Mouse (Mus musculus) midbrain, embryonic 13.5 days (tissue): ENCODE measurements at regions not wholly inside any gene's neighbourhood (a gene's known extent, or its start where the extent isn't known, plus 50 kb on each side); places are given as distances from the start of the nearest gene placed in this dataset.

ENCODE experiments used
- ATAC-seq: fragments of 200-750 bp; cut with Nextera tagmentation; 2 replicates; pipeline ENCODE4 v1.8.0; 2017; ENCODE audit warnings: mild to moderate bottlenecking, moderate TSS enrichment, moderate library complexity
- H3K27ac ChIP-seq: fragments of 300-500 bp; sonication (generic); 2 replicates; pipeline ENCODE4 v1.5.1; 2015; ENCODE audit warnings: inconsistent platforms, mild to moderate bottlenecking, moderate library complexity
- H3K27me3 ChIP-seq: fragments of 300-500 bp; sonication (generic); 2 replicates; pipeline ENCODE4 v1.6.1; 2015; ENCODE audit warnings: mild to moderate bottlenecking, inconsistent platforms
- H3K36me3 ChIP-seq: fragments of 300-500 bp; sonication (generic); 2 replicates; pipeline ENCODE4 v1.6.1; 2015; ENCODE audit warnings: mild to moderate bottlenecking, inconsistent platforms
- H3K4me1 ChIP-seq: fragments of 300-500 bp; sonication (generic); replicated peaks from 2 replicates; pipeline ENCODE4 v1.6.1; 2015; ENCODE audit warnings: inconsistent platforms
- H3K4me2 ChIP-seq: fragments of 300-500 bp; sonication (generic); replicated peaks from 2 replicates; pipeline ENCODE4 v1.6.1; 2015; ENCODE audit warnings: moderate library complexity, mild to moderate bottlenecking, inconsistent platforms
- H3K4me3 ChIP-seq: fragments of 300-500 bp; sonication (generic); replicated peaks from 2 replicates; pipeline ENCODE4 v1.5.1; 2015; ENCODE audit warnings: mild to moderate bottlenecking, inconsistent platforms
- H3K9ac ChIP-seq: fragments of 300-500 bp; sonication (generic); replicated peaks from 2 replicates; pipeline ENCODE4 v1.6.1; 2015; ENCODE audit warnings: mild to moderate bottlenecking, inconsistent platforms
- H3K9me3 ChIP-seq: fragments of 300-500 bp; sonication (generic); 2 replicates; pipeline ENCODE4 v1.6.1; 2016; ENCODE audit warnings: mild to moderate bottlenecking, inconsistent platforms
- WGBS: fragments of 180-500 bp; shearing (Covaris S2); methylation state at CpG from one replicate; pipeline ENCODE4 v1.1.7; 2015; 5-methylcytosine and 5-hydroxymethylcytosine counted together

GRCm38 (mm10) chr4:95167216-95167615 lies 115.2 kb upstream of the Jun start:
- 77% methylated on average over 1 of the region's 1 CpGs for WGBS

GRCm38 (mm10) chr4:95169702-95170101 lies 117.7 kb upstream of the Jun start:
- Histone ChIP-seq H3K4me2 (no peak overlapping the region), H3K4me3 (no peak overlapping the region), H3K4me1 (no peaks in the 10 kb centered on the region), H3K27ac (no peak overlapping the region), H3K36me3 (no peaks in the 10 kb centered on the region), H3K9me3 (no peaks in the 10 kb centered on the region), H3K27me3 (no peaks in the 10 kb centered on the region), H3K9ac (no peak overlapping the region)
- no peak for ATAC-seq
- whole genome bisulfite sequencing = 82% methylated on average over 2 of the region's 2 CpGs

More at GRCm38 (mm10) chr4:95167216-95167615, 115.2 kb upstream of the Jun start:
- Histone ChIP-seq H3K4me3 (no peak overlapping the region), H3K4me2 (no peak overlapping the region), H3K9ac (no peak overlapping the region), H3K27ac (no peak overlapping the region), H3K9me3 (no peaks in the 10 kb centered on the region), H3K27me3 (no peaks in the 10 kb centered on the region), H3K36me3 (no peaks in the 10 kb centered on the region), H3K4me1 (no peaks in the 10 kb centered on the region)
- no peak for ATAC-seq

GRCm38 (mm10) chr4:95177753-95178152 lies 125.7 kb upstream of the Jun start:
- H3K27me3 ChIP-seq = peaks cover 5% of the 10 kb centered on the region; the same call in 1 of the 2 replicates
- H3K4me3 ChIP-seq = no peak overlapping the region
- no peak overlapping the region for H3K4me2 ChIP-seq
- WGBS = 90% methylated on average over 2 of the region's 2 CpGs
- H3K9ac ChIP-seq = no peak overlapping the region
- ATAC-seq = no peak
- no peaks in the 10 kb centered on the region for H3K9me3 ChIP-seq
- no peak overlapping the region for H3K27ac ChIP-seq
- H3K4me1 ChIP-seq = no peaks in the 10 kb centered on the region
- H3K36me3 ChIP-seq = no peaks in the 10 kb centered on the region

GRCm38 (mm10) chr4:95178467-95178866 lies 126.4 kb upstream of the Jun start:
- WGBS = 72% methylated on average over 3 of the region's 3 CpGs
- ATAC-seq = no peak
- Histone ChIP-seq H3K4me2 (no peak overlapping the region), H3K4me3 (no peak overlapping the region), H3K36me3 (no peaks in the 10 kb centered on the region), H3K4me1 (no peaks in the 10 kb centered on the region), H3K9me3 (no peaks in the 10 kb centered on the region), H3K9ac (no peak overlapping the region), H3K27me3 (peaks cover 8% of the 10 kb centered on the region; the same call in 1 of the 2 replicates), H3K27ac (no peak overlapping the region)

- Histone ChIP-seq H3K4me1 (no peaks in the 10 kb centered on the region), H3K9me3 (no peaks in the 10 kb centered on the region), H3K9ac (no peak overlapping the region), H3K27me3 (peaks cover 8% of the 10 kb centered on the region; the same call in 1 of the 2 replicates), H3K27ac (no peak overlapping the region), H3K4me2 (no peak overlapping the region), H3K4me3 (no peak overlapping the region), H3K36me3 (no peaks in the 10 kb centered on the region)
- no peak for ATAC-seq
- 65% methylated on average over 8 of the region's 8 CpGs for WGBS
Observed at GRCm38 (mm10) chr4:95178900-95179299, 126.9 kb upstream of the Jun start.

GRCm38 (mm10) chr4:95180446-95180845 lies 128.4 kb upstream of the Jun start:
- Histone ChIP-seq H3K9me3 (no peaks in the 10 kb centered on the region), H3K27me3 (peaks cover 8% of the 10 kb centered on the region; the same call in 1 of the 2 replicates), H3K9ac (no peak overlapping the region), H3K4me2 (no peak overlapping the region), H3K36me3 (no peaks in the 10 kb centered on the region), H3K27ac (no peak overlapping the region), H3K4me1 (peaks cover 7% of the 10 kb centered on the region), H3K4me3 (no peak overlapping the region)
- no peak for ATAC-seq
- 97% methylated on average over 5 of the region's 5 CpGs for WGBS

- peaks cover 13% of the 10 kb centered on the region for H3K4me1 ChIP-seq
- no peak overlapping the region for H3K4me3 ChIP-seq
- no peak overlapping the region for H3K9ac ChIP-seq
- ATAC-seq = no peak
- H3K27ac ChIP-seq = no peak overlapping the region
- no peak overlapping the region for H3K4me2 ChIP-seq
- peaks cover 8% of the 10 kb centered on the region; the same call in 1 of the 2 replicates for H3K27me3 ChIP-seq
- no peaks in the 10 kb centered on the region for H3K36me3 ChIP-seq
- H3K9me3 ChIP-seq = no peaks in the 10 kb centered on the region
Observed at GRCm38 (mm10) chr4:95180999-95181398, 129.0 kb upstream of the Jun start.

GRCm38 (mm10) chr4:95184180-95184579 lies 132.2 kb upstream of the Jun start:
- peaks cover 16% of the 10 kb centered on the region for H3K4me1 ChIP-seq
- no peaks in the 10 kb centered on the region for H3K9me3 ChIP-seq

GRCm38 (mm10) chr4:95185113-95185915 lies 133.3 kb upstream of the Jun start:
- Histone ChIP-seq H3K9ac (no peak overlapping the region), H3K27me3 (peaks cover 13% of the 10 kb centered on the region; the same call in 1 of the 2 replicates), H3K36me3 (no peaks in the 10 kb centered on the region), H3K4me1 (peaks cover 16% of the 10 kb centered on the region), H3K4me2 (no peak overlapping the region), H3K4me3 (no peak overlapping the region), H3K27ac (no peak overlapping the region), H3K9me3 (no peaks in the 10 kb centered on the region)
- 41% methylated on average over 14 of the region's 14 CpGs for WGBS
- peak; percentile 74 for ATAC-seq

More at GRCm38 (mm10) chr4:95184180-95184579, 132.2 kb upstream of the Jun start:
- Histone ChIP-seq H3K4me2 (no peak overlapping the region), H3K36me3 (no peaks in the 10 kb centered on the region), H3K27ac (no peak overlapping the region), H3K27me3 (peaks cover 13% of the 10 kb centered on the region; the same call in 1 of the 2 replicates), H3K4me3 (no peak overlapping the region), H3K9ac (no peak overlapping the region)
- ATAC-seq = no peak
- 86% methylated on average over 4 of the region's 4 CpGs for WGBS

- 67% methylated on average over 3 of the region's 3 CpGs for WGBS
- peak; percentile 74 for ATAC-seq
- Histone ChIP-seq H3K4me3 (no peak overlapping the region), H3K4me1 (peaks cover 16% of the 10 kb centered on the region), H3K36me3 (no peaks in the 10 kb centered on the region), H3K9ac (no peak overlapping the region), H3K4me2 (no peak overlapping the region), H3K9me3 (no peaks in the 10 kb centered on the region), H3K27ac (no peak overlapping the region), H3K27me3 (peaks cover 13% of the 10 kb centered on the region; the same call in 1 of the 2 replicates)
Observed at GRCm38 (mm10) chr4:95185916-95186200, 133.8 kb upstream of the Jun start.

GRCm38 (mm10) chr4:95188107-95188506 lies 136.1 kb upstream of the Jun start:
- no peak overlapping the region for H3K27ac ChIP-seq
- no peak overlapping the region for H3K4me2 ChIP-seq
- H3K4me3 ChIP-seq = no peak overlapping the region
- H3K9ac ChIP-seq = no peak overlapping the region
- H3K4me1 ChIP-seq = peaks cover 16% of the 10 kb centered on the region
- no peaks in the 10 kb centered on the region for H3K36me3 ChIP-seq
- H3K27me3 ChIP-seq = 0 out of 2 replicates have a peak, but pooled peaks cover 6% of the 10 kb centered on the region
- WGBS = 91% methylated on average over 3 of the region's 3 CpGs
- H3K9me3 ChIP-seq = no peaks in the 10 kb centered on the region
- ATAC-seq = no peak

GRCm38 (mm10) chr4:95191654-95192406 lies 139.8 kb upstream of the Jun start:
- ATAC-seq = no peak
- WGBS = 85% methylated on average over 7 of the region's 7 CpGs
- Histone ChIP-seq H3K4me2 (no peak overlapping the region), H3K4me1 (no peaks in the 10 kb centered on the region), H3K4me3 (no peak overlapping the region), H3K9me3 (no peaks in the 10 kb centered on the region), H3K36me3 (no peaks in the 10 kb centered on the region), H3K27me3 (0 out of 2 replicates have a peak, but pooled peaks cover 9% of the 10 kb centered on the region), H3K9ac (no peak overlapping the region), H3K27ac (no peak overlapping the region)
